Comparison of ENCODE assay signal across 18 mouse cellular contexts in the genomic region with DNA sequence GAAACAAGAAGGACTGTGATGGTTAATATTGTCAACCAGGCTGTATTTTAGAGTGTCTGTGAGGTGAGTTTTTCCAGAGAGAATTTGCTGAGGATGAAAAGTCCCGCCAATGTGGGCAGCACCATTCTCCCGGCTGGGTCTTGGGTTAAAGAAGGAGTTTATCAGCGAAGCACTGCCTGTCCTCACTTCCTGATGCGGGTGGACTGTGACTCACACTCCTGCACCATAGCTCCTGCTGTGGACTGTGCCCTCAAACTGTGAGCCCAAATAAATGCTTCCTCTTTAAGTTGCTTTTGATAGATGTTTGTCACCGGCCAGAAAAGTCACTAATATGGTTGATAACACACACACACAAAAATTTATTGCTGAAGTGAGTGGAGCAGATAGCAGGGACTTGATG. TPM values are rescaled to one million over a fixed set of nuclear protein-coding genes. Genes with fewer than 3 reads are reported as not detected.
"Had no signal": no experiment of that assay in that cellular context is flagged by ENCODE, and none has a peak within 500 bp of the region (broad histone marks: within the 10 kb centered on the region; RNA-seq: fewer than 3 reads in every experiment).

No protein-coding gene starts in this region.

- DNase-seq: retina, postnatal 1 day; right cerebral cortex, adult 18-20 months; right cerebral cortex, postnatal 14 days; right cerebral cortex, postnatal 25 days; right cerebral cortex, postnatal 4 days; thymus, adult 18-20 months; thymus, adult 2 months; thymus, postnatal 14 days; thymus, postnatal 25 days; thymus, postnatal 36 days; thymus, postnatal 4 days had no signal

- H3K27ac ChIP-seq: neural tube, embryonic 12.5 days; neural tube, embryonic 13.5 days; neural tube, embryonic 15.5 days; stomach, embryonic 15.5 days; stomach, postnatal 0 days had no signal

- H3K36me3 ChIP-seq: neural tube, embryonic 12.5 days; neural tube, embryonic 13.5 days; neural tube, embryonic 15.5 days; stomach, embryonic 15.5 days had no signal

- H3K9ac ChIP-seq: neural tube, embryonic 12.5 days; neural tube, embryonic 13.5 days; neural tube, embryonic 15.5 days; stomach, embryonic 15.5 days had no signal

- H3K4me1 ChIP-seq: neural tube, embryonic 12.5 days; neural tube, embryonic 13.5 days; neural tube, embryonic 15.5 days; stomach, embryonic 15.5 days had no signal

- H3K9me3 ChIP-seq: neural tube, embryonic 12.5 days; neural tube, embryonic 13.5 days; neural tube, embryonic 15.5 days; stomach, embryonic 15.5 days had no signal

- H3K4me2 ChIP-seq: neural tube, embryonic 12.5 days; neural tube, embryonic 13.5 days; neural tube, embryonic 15.5 days; stomach, embryonic 15.5 days had no signal

- H3K4me3 ChIP-seq: neural tube, embryonic 12.5 days; neural tube, embryonic 13.5 days; neural tube, embryonic 15.5 days; stomach, embryonic 15.5 days had no signal

RNA-seq across cellular contexts. Expression of a gene that starts 10.3 kb away (rescaled TPM):
- polyA plus RNA-seq: neural tube, embryonic 12.5 days; neural tube, embryonic 14.5 days; neural tube, embryonic 15.5 days; stomach, embryonic 14.5 days had no signal
